Mouse (Mus musculus) MEL (cell line): ENCODE data around the gene Cdip1. TPM values are rescaled to one million over a fixed set of nuclear protein-coding genes. Genes with fewer than 3 reads are reported as not detected.

ENCODE experiments used
- DNase-seq: peaks from one replicate; pipeline ENCODE4 v3.0.0; 2011; ENCODE audit warnings: low read depth, low spot score
- H3K27ac ChIP-seq: 2 replicates; pipeline ENCODE4 v1.5.1; 2012; ENCODE audit warnings: low read depth, mild to moderate bottlenecking, control low read depth, low read length, moderate library complexity; ENCODE audit not compliant: control insufficient read depth
- H3K27me3 ChIP-seq, 2 experiments: fragments of 150-350 bp in 1 of 2; sonication (generic) in 1 of 2; 2 replicates each; pipeline ENCODE4 v1.6.1; 2012; ENCODE audit warnings: low read length in 2 of 2, mild to moderate bottlenecking in 2 of 2, improper control_type of control experiment in 1 of 2, moderate library complexity in 1 of 2; ENCODE audit not compliant: insufficient read depth in 2 of 2, control insufficient read depth in 1 of 2
- H3K36me3 ChIP-seq, 2 experiments: 2 replicates each; pipeline ENCODE4 v1.6.1; 2012 to 2014; ENCODE audit warnings: low read length in 2 of 2, improper control_type of control experiment in 1 of 2, inconsistent platforms in 1 of 2, mild to moderate bottlenecking in 1 of 2; ENCODE audit not compliant: insufficient read depth in 2 of 2, control insufficient read depth in 1 of 2
- H3K4me1 ChIP-seq, 2 experiments: fragments of 150-350 bp in 1 of 2; sonication (generic) in 1 of 2; 2 replicates each; pipeline ENCODE4 v1.6.1; 2012; ENCODE audit warnings: low read length in 2 of 2, improper control_type of control experiment in 1 of 2, mild to moderate bottlenecking in 1 of 2; ENCODE audit not compliant: insufficient read depth in 2 of 2, control insufficient read depth in 1 of 2
- H3K4me3 ChIP-seq, 2 experiments: fragments of 150-350 bp in 1 of 2; sonication (generic) in 1 of 2; 2 replicates each; pipeline ENCODE4 v1.5.1; 2012; ENCODE audit warnings: low read depth in 2 of 2, low read length in 2 of 2, mild to moderate bottlenecking in 2 of 2, moderate library complexity in 2 of 2, control low read depth in 1 of 2, improper control_type of control experiment in 1 of 2; ENCODE audit not compliant: control insufficient read depth in 1 of 2, insufficient read depth in 1 of 2
- H3K79me2 ChIP-seq: 2 replicates; pipeline ENCODE4 v1.6.1; 2012; ENCODE audit warnings: mild to moderate bottlenecking, low read length, moderate library complexity; ENCODE audit not compliant: control insufficient read depth, poor library complexity, insufficient read depth
- H3K9ac ChIP-seq: 2 replicates; pipeline ENCODE4 v1.6.1; 2012; ENCODE audit warnings: low read depth, mild to moderate bottlenecking, control low read depth, low read length, moderate library complexity; ENCODE audit not compliant: control insufficient read depth, poor library complexity, severe bottlenecking
- H3K9me3 ChIP-seq: fragments of 150-350 bp; sonication (generic); replicated peaks from 2 replicates; pipeline ENCODE4 v1.6.1; 2012; ENCODE audit warnings: mild to moderate bottlenecking, low read length, improper control_type of control experiment, moderate library complexity; ENCODE audit not compliant: insufficient read depth
- BHLHE40 ChIP-seq: IDR thresholded peaks from 2 replicates; pipeline ENCODE4 v1.6.1; 2012; ENCODE audit warnings: low read depth, mild to moderate bottlenecking, inconsistent platforms, low read length, improper control_type of control experiment, borderline replicate concordance
- CHD1 ChIP-seq: IDR thresholded peaks from 2 replicates; pipeline ENCODE4 v1.6.1; 2012; ENCODE audit warnings: low read depth, mild to moderate bottlenecking, inconsistent platforms, low read length, improper control_type of control experiment
- E2F4 ChIP-seq: IDR thresholded peaks from 2 replicates; pipeline ENCODE4 v1.6.1; 2011; ENCODE audit warnings: low read depth, low read length, improper control_type of control experiment, borderline replicate concordance
- EP300 ChIP-seq, 2 experiments: IDR thresholded peaks; 2 replicates each; pipeline ENCODE4 v1.6.1; 2011; ENCODE audit warnings: improper control_type of control experiment in 2 of 2, low read length in 2 of 2, low read depth in 1 of 2, mild to moderate bottlenecking in 1 of 2
- GABPA ChIP-seq: IDR thresholded peaks from 2 replicates; pipeline ENCODE4 v1.6.1; 2012; ENCODE audit warnings: low read depth, mild to moderate bottlenecking, inconsistent platforms, low read length, improper control_type of control experiment, moderate library complexity
- GATA1 ChIP-seq: IDR thresholded peaks from 2 replicates; pipeline ENCODE4 v1.6.1; 2011; ENCODE audit warnings: low read depth, low read length, improper control_type of control experiment
- JUND ChIP-seq: IDR thresholded peaks from 2 replicates; pipeline ENCODE4 v1.6.1; 2011; ENCODE audit warnings: low read depth, mild to moderate bottlenecking, improper control_type of control experiment, low read length
- MAFK ChIP-seq: IDR thresholded peaks from 2 replicates; pipeline ENCODE4 v1.6.1; 2011; ENCODE audit warnings: low read depth, mild to moderate bottlenecking, low read length, improper control_type of control experiment, borderline replicate concordance
- MEF2A ChIP-seq: IDR thresholded peaks from 2 replicates; pipeline ENCODE4 v1.6.1; 2014; ENCODE audit warnings: low read depth, mild to moderate bottlenecking, inconsistent platforms, low read length, improper control_type of control experiment; ENCODE audit not compliant: poor library complexity, insufficient replicate concordance, severe bottlenecking; ENCODE audit errors: extremely low read depth
- MXI1 ChIP-seq: IDR thresholded peaks from 2 replicates; pipeline ENCODE4 v1.6.1; 2011; ENCODE audit warnings: mild to moderate bottlenecking, low read depth, low read length, improper control_type of control experiment
- NELFE ChIP-seq: IDR thresholded peaks from 2 replicates; pipeline ENCODE4 v1.6.1; 2011; ENCODE audit warnings: low read depth, low read length, improper control_type of control experiment
- POLR2AphosphoS2 ChIP-seq: IDR thresholded peaks from 2 replicates; pipeline ENCODE4 v1.6.1; 2011; ENCODE audit warnings: low read length, improper control_type of control experiment
- POLR2AphosphoS5 ChIP-seq: IDR thresholded peaks from 2 replicates; pipeline ENCODE4 v1.6.1; 2012; ENCODE audit warnings: low read depth, borderline replicate concordance, mild to moderate bottlenecking, inconsistent platforms, low read length, moderate library complexity, mixed read lengths
- RCOR1 ChIP-seq: IDR thresholded peaks from 2 replicates; pipeline ENCODE4 v1.6.1; 2012; ENCODE audit warnings: low read depth, mild to moderate bottlenecking, inconsistent platforms, low read length, improper control_type of control experiment
- SIN3A ChIP-seq: IDR thresholded peaks from 2 replicates; pipeline ENCODE4 v1.6.1; 2012; ENCODE audit warnings: low read length, improper control_type of control experiment, inconsistent platforms
- SMC3 ChIP-seq: IDR thresholded peaks from 2 replicates; pipeline ENCODE4 v1.6.1; 2011; ENCODE audit warnings: low read depth, low read length, improper control_type of control experiment
- TAL1 ChIP-seq: IDR thresholded peaks from 2 replicates; pipeline ENCODE4 v1.6.1; 2012; ENCODE audit warnings: mild to moderate bottlenecking, inconsistent platforms, low read length, moderate library complexity, mixed read lengths
- TBP ChIP-seq: IDR thresholded peaks from 2 replicates; pipeline ENCODE4 v1.8.0; 2011; ENCODE audit warnings: low read depth, low read length, improper control_type of control experiment
- TCF12 ChIP-seq: IDR thresholded peaks from 2 replicates; pipeline ENCODE4 v1.6.1; 2014; ENCODE audit warnings: low read depth, mild to moderate bottlenecking, inconsistent platforms, low read length, improper control_type of control experiment, moderate library complexity
- UBTF ChIP-seq: IDR thresholded peaks from 2 replicates; pipeline ENCODE4 v1.6.1; 2012; ENCODE audit warnings: low read depth, mild to moderate bottlenecking, inconsistent platforms, low read length, improper control_type of control experiment, moderate library complexity, borderline replicate concordance; ENCODE audit not compliant: insufficient read depth
- USF1 ChIP-seq: IDR thresholded peaks from 2 replicates; pipeline ENCODE4 v1.6.1; 2014; ENCODE audit warnings: low read depth, mild to moderate bottlenecking, inconsistent platforms, low read length, improper control_type of control experiment, moderate library complexity
- ZC3H11A ChIP-seq: IDR thresholded peaks from 2 replicates; pipeline ENCODE4 v1.6.1; 2012; ENCODE audit warnings: low read depth, mild to moderate bottlenecking, inconsistent platforms, low read length, improper control_type of control experiment
- ZMIZ1 ChIP-seq: IDR thresholded peaks from 2 replicates; pipeline ENCODE4 v1.6.1; 2012; ENCODE audit warnings: low read depth, mild to moderate bottlenecking, inconsistent platforms, low read length, improper control_type of control experiment, moderate library complexity
- ZNF384 ChIP-seq: IDR thresholded peaks from 2 replicates; pipeline ENCODE4 v1.6.1; 2012; ENCODE audit warnings: low read depth, mild to moderate bottlenecking, inconsistent platforms, low read length, improper control_type of control experiment
- polyA plus RNA-seq, 2 experiments: library from polyadenylated mRNA; stranded (reverse) in 1 of 2; unstranded in 1 of 2; fragments of >175 nt in 1 of 2; fragments of >200 nt in 1 of 2; gene quantifications; 2 replicates each; pipeline versions ENCODE4 v1.2.1 to v1.2.4; 2012; ENCODE audit warnings: low replicate concordance in 2 of 2, low read depth in 1 of 2; ENCODE audit not compliant: insufficient read length in 2 of 2, insufficient read depth in 1 of 2, missing spikeins in 1 of 2
- total RNA-seq: library from RNA; depleted of rRNA; stranded (reverse); fragments of 300-350 nt; gene quantifications from 2 replicates; pipeline ENCODE4 v1.2.3, GENCODE M21; 2012

The Cdip1 gene
- total and polyA plus RNA-seq, 3 experiments: 24.8 to 97.8 (median 32.8) TPM

DNA sequence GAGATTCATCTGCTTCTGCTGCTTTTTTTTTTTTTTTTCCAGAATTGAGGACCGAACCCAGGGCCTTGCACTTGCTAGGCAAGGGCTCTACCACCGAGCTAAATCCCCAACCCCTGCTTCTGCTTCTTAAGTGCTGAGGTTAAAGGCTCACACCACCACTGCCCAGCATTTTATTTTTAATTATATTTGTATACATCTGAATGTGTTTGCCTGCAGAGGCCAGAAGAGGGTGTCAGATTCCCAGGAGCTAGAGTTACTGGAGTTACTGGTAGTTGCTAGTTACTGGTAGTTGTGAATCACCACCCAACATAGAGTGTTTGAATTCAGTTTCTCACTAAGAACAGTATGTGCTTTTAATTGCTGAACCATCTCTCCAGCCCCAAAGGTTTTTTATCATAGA lies 50.1 kb downstream of the Cdip1 start:
- Histone ChIP-seq H3K36me3 (peaks cover 0 to 2% of the 10 kb centered on the region in 2 experiments; a peak in 2 of 4 replicates), H3K79me2 (peaks cover 7% of the 10 kb centered on the region), H3K4me1 (no peaks in the 10 kb centered on the region), H3K4me3 (no peak overlapping the region), H3K9ac (no peak overlapping the region), H3K9me3 (no peaks in the 10 kb centered on the region), H3K27ac (no peak overlapping the region), H3K27me3 (no peaks in the 10 kb centered on the region)
- DNase-seq: no peak
- TF ChIP-seq MXI1: no peak
- no peak for TF ChIP-seq ZC3H11A
- no peak for TF ChIP-seq MEF2A
- no peak for TF ChIP-seq SIN3A
- no peak for TF ChIP-seq MAFK
- TF ChIP-seq ZNF384: no peak
- TF ChIP-seq BHLHE40: no peak
- no peak for TF ChIP-seq GABPA
- TF ChIP-seq EP300 (IDR thresholded peaks at IDR 0.05; ENCODE audit: low read depth in 1 of 2, low read length in 2 of 2): no peak
- TF ChIP-seq RCOR1: no peak
- TF ChIP-seq SMC3: no peak
- TF ChIP-seq TAL1: no peak
- no peak for TF ChIP-seq UBTF
- no peak for TF ChIP-seq USF1
- TF ChIP-seq POLR2AphosphoS2: no peak
- TF ChIP-seq TCF12: no peak
- no peak for TF ChIP-seq ZMIZ1
- TF ChIP-seq JUND: no peak
- TF ChIP-seq POLR2AphosphoS5: no peak
- TF ChIP-seq GATA1: no peak

DNA sequence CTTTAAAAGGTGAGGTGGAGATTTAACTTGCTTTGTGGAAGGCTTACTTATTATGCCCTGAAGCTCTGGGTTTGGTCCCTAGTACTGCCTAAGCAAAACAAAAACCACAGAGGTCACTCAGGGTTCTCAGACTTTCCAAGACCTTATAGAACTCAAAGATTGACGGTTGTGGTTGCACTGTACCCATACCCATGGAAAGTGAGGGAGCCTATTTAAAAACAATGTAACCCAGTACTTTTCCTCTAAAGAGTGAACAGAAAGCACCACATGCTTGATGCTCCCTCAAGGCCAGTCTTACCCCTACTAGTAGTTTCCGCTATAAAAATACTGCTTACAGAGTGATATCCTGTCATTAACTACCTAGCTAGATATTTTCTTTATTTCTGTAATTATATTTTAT lies 53.8 kb downstream of the Cdip1 start:
- H3K9me3 ChIP-seq: no peaks in the 10 kb centered on the region
- peaks cover 0 to 2% of the 10 kb centered on the region in 2 experiments; a peak in 2 of 4 replicates for H3K36me3 ChIP-seq
- H3K27me3 ChIP-seq: no peaks in the 10 kb centered on the region
- no peak for DNase-seq
- no peak overlapping the region for H3K27ac ChIP-seq
- H3K4me1 ChIP-seq: no peaks in the 10 kb centered on the region
- peaks cover 7% of the 10 kb centered on the region for H3K79me2 ChIP-seq
- TF ChIP-seq JUND (no peak), NELFE (no peak), E2F4 (no peak), MEF2A (no peak), TBP (no peak), CHD1 (no peak), MXI1 (no peak)
- TF ChIP-seq, all 39 proteins: peak for 0
- H3K9ac ChIP-seq: no peak overlapping the region
- no peak overlapping the region for H3K4me3 ChIP-seq
